Mouse (Mus musculus): ENCODE data around the gene Emp3.
"Not testable (repeated sequence)": the region's sequence is repeated elsewhere in the genome, so short reads cannot be mapped to it uniquely, and the experiment has no call there.

Emp3 gene

GRCm38 (mm10) chr7:45915011-45915410 lies 6.2 kb downstream of the Emp3 start:
- DNase-seq (ENCODE audit: low spot score), result no peak

DNA sequence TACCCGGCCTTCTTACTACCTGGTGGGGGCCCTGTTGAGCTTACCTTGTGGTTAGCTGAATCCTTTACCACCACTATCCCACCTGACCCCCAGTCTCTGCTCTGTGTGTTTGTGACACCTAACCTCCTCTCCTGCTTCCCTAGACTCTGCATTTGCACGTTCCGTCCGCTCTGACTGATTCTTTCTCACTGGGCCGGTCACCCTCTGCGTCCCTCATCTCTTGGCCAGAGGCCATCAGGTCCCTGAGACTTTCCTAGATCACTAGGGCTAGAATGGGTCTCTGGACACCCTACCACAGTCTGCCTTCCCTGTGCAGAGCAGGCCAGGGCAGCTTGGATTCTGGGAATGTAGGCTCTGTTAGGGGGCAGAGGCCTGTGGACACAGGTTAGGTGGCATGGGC lies 7.1 kb downstream of the Emp3 start:
- DNase-seq (ENCODE audit: low spot score), result no peak

- no peak for DNase-seq (ENCODE audit: low spot score)
Measured at GRCm38 (mm10) chr7:45909145-45909544, 12.1 kb downstream of the Emp3 start.

DNA sequence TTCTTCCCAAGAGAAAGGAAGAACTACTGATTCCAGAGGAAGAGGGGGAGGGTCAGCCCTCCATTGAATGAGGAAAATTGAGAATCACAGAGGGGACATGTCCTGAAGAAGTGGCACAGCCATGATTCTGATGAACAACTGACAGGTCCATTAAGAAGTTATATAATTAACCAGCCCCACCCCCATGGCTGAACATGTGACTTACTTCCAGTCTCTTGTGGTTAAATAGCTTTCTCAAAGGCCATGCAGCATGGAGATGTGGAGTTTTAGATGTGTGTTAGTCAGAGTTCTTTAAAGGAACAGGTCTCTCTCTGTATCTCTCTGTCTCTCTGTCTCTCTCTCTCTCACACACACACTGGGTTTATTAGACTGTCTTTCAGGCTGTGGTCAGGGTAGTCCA lies 12.8 kb downstream of the Emp3 start:
- DNase-seq (ENCODE audit: low spot score), result no peak

DNA sequence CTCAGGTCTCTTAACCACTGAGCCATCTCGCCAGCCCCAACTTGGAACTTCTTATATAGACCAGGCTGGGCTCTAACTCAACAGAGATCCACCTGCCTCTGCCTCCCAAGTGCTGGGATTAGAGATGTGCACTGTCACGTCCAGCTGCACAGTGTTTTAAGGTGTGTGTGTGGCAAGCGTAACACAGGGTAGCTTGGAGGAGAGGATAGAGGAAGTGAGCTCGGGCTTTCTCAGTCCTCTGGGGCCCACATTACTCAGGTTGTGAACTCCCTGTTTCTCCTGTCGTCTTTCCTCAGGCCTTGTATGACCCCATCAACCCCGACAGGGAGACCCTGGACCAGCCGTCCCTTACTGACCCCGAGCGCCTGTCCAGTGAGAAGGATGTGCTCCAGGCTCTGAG lies 14.6 kb downstream of the Emp3 start:
- no peak for DNase-seq (ENCODE audit: low spot score)

GRCm38 (mm10) chr7:45902481-45903002 lies 18.7 kb downstream of the Emp3 start:
- DNase-seq (ENCODE audit: low spot score), result no peak

- no peak for DNase-seq (ENCODE audit: low spot score)
Measured at GRCm38 (mm10) chr7:45901562-45901961, 19.6 kb downstream of the Emp3 start.

DNA sequence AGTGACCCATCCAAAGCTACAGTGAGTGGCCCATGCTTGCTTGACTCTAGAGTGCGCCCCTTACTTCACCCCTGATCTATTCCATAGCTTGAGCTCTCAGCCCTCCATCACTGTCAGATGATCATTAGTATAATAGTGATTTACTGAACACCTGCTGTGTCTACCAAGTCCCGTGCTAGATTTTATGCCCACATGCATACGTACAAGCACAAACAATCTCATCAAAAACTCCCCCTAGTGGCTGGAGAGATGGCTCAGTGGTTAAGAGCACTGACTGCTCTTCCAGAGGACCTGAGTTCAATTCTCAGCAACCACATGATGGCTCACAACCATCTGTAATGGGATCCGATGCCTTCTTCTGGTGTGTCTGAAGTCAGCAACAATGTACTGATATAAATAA lies 23.1 kb downstream of the Emp3 start:
- DNase-seq (ENCODE audit: low spot score), result peak; percentile 70

GRCm38 (mm10) chr7:45897258-45897757 lies 23.9 kb downstream of the Emp3 start:
- DNase-seq (ENCODE audit: low spot score), result peak; percentile 30

DNA sequence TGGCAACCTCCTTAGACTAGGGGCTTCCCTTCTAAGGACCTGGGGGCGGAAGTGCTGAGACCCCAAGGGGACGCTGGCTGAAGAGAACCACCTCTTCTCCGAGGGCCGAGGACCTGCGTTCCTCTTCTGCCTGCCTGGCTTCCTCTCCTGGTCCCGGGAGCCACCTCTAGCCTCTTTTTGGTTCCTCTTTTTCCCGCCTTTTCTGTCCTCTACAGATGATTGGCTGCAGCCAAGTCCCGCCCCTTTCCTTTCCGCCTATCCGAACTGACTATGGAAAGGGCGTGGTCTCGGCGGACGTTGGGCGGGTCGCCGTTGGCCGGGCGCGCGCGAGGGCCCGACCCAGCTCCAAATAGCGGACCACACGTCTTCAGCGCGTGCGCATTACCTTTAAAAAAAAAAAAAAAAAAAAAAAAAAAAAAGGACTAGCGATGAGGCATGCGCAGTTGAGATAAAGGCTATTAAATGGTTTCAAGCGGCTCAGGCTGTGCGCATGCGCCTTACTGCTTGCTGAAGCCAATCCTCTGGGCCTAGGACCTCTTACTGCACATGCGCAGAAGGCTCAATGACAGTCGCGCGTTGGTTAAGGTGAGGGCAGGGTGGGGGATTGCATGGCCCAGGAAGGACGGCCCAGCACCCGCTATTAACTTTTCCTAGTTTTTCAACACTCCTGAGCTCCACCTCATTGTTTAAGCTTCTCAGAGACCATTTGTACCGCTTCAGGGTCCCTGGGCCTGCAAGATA lies 24.5 kb downstream of the Emp3 start, which contains the start of the genes Syngr4 and Tmem143:
TSS of gene Syngr4 (minus strand) at position 198 of the 741 bp plus-strand sequence.
TSS of gene Tmem143 (plus strand) at position 425 of the 741 bp plus-strand sequence.
- peak; percentile 96 for DNase-seq (ENCODE audit: low spot score)

- DNase-seq (ENCODE audit: low spot score), result no peak
Measured at GRCm38 (mm10) chr7:45895931-45896516, 25.2 kb downstream of the Emp3 start.

DNA sequence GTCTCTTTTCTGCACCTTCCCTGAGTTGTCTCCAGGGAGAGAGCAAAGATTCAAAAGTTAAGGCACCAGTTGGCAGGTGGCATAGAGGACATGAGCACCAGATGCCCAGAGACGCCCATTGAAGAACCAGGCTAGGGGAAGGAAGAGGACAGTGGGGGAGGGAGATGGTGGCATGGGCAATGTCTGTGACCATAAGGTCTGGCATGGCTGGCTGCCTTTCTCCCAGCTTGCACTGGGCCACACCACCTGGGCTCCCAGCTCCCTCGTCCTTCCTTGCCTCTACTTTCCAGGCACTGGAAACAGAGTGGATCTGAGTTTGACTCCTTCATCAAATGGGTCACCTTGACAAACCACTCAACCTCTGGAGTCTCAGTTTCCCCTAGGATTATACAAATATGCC lies 28.6 kb downstream of the Emp3 start:
- no peak for DNase-seq (ENCODE audit: low spot score)

DNA sequence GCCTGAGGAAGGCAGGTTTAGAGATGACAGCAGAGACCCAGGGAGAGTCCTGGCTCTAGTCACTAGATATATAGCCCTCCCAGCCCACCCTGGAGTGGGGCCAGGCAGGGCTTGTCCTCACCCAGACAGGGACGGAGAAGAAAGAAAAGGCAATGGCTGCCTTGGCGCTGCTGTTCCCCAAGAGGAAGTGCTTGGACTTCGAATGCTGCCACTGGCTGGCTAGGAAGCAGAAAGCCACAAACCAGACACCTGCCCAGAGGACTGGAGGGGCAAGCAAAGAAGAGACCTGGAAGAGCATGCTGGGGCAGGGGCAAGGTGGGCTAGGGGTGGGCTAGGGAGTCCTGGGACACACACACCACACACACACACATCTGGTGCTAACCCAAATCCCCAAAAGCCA lies 34.0 kb downstream of the Emp3 start:
- DNase-seq (ENCODE audit: low spot score), result no peak

DNA sequence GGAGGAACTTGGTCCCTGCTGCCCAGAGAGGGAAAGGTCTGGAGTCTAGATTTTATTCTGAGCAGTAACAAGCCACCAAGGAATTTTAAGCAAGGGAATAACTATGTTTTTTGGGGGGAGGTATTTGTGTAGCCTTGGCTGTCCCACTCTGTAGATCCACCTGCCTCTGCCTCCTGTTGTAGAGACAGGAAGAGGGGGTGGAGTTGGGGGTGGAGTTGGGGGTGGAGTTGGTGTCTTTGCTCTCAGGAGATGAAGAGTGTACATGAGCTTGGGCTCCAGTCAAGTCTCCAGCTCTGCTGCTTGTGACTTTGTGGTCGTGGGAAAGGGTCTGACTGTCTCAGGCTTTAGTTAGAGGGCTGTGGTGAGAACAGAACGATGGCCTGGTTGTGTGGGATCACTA lies 40.2 kb downstream of the Emp3 start:
- no peak for DNase-seq (ENCODE audit: low spot score)

DNA sequence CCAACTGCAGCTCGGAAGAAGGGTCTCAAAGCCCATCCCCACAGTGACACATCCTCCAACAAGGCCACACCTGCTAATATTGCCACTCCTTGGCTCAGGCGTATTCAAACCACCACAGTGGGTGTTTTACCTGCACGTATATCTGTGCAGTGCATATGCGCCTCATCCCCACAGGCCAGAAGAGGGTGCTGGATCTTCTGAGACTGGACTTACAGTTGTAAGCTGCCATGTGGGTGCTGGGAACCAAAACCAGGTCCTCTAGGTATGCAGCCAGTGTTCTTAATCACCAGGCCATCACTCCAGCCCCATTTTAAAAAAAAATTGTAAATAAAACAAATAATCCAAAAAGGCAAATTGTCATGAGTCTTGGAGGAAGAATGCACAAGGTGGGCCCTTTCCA lies 40.7 kb downstream of the Emp3 start:
- DNase-seq (ENCODE audit: low spot score), result no peak

DNA sequence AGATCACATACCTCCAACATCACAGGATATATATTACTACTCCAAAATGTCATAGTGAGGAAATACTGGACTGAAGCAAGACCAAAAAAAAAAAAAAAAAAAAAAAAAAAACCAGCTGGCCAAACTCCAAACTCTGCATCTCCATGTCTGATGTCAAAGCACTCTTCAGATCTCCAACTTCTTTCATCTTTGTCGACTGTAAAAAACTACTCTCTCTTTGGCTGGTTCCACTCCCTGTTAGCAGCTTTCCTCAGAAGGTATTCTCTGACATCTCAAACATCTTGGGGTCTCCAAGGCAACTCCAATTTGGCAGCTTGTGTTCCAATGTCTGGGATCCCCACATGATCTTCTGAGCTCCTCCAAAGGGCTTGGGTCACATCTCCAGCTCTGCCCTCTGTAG lies 42.9 kb downstream of the Emp3 start, which contains the start of gene Grin2d:
TSS of gene Grin2d (minus strand) at position 101 of the 400 bp plus-strand sequence.
- not testable (repeated sequence) for DNase-seq (ENCODE audit: low spot score)

GRCm38 (mm10) chr7:45876895-45877294 lies 44.3 kb downstream of the Emp3 start:
- DNase-seq (ENCODE audit: low spot score), result no peak

DNA sequence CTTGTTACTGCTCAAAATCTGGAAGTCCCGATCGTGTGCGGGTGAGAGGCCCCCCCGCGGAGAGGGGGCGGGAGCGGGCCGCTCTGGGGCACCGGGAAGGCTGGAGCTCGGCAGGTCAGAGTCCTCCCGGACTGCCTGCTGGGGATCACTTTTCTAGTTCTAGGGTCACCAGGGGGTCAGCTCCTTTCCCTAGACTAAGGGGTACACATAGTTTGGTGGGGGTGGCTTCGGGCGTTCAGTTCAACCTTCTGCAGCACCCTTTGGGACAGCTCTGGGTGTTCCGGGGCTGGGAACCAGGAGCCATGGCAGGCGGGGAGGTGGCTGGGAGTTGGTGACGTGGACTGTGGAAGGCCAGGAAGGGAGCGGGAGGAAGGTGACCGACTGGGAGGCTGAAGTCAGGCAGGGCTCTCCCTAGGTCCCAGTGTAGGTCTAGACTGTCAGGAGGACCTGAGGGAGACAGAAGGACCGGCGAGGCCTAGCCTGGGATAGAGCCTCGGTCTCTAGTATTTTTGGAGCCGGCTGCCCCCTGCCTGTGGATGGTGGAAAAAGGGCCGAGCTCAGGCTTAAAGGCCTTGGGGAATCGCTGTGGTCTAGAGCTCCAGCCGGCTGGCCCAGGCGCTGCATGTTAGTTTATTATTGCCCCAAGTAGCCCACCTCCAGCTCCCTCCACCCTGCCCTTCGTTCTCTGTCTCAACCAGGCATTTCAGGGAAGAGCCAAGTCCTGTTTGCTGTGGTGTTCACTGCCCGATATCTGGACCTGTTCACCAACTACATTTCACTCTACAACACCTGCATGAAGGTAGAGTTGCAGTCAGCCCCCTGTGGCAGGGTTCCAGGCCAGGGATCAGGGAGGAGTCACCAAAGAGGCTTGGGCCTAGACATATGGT lies 47.9 kb downstream of the Emp3 start:
- DNase-seq (ENCODE audit: low spot score), result peak; percentile 36

DNA sequence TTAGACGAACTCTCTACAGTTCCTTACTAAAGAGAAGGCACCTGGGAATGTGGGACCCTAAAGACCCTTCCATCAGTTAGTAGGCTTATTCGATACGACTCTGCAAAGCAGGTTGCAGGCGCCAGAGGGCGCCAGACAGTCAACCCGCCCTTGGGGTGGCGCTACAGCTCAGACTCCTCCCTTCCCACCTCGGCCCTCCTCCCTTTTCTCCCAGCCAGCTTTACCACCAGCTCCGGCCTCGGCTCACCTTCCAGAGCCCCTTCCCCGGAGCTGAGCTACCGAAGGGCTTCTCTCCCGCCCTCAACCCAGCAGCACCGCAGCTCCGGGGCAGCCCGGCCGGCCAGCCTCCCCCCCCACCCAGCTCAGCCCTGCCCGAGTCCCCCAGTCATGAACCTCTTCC lies 48.6 kb downstream of the Emp3 start, which contains the start of gene Kdelr1:
TSS of gene Kdelr1 (plus strand) at position 149 of the 400 bp plus-strand sequence.
- DNase-seq (ENCODE audit: low spot score), result peak; percentile 85

DNA sequence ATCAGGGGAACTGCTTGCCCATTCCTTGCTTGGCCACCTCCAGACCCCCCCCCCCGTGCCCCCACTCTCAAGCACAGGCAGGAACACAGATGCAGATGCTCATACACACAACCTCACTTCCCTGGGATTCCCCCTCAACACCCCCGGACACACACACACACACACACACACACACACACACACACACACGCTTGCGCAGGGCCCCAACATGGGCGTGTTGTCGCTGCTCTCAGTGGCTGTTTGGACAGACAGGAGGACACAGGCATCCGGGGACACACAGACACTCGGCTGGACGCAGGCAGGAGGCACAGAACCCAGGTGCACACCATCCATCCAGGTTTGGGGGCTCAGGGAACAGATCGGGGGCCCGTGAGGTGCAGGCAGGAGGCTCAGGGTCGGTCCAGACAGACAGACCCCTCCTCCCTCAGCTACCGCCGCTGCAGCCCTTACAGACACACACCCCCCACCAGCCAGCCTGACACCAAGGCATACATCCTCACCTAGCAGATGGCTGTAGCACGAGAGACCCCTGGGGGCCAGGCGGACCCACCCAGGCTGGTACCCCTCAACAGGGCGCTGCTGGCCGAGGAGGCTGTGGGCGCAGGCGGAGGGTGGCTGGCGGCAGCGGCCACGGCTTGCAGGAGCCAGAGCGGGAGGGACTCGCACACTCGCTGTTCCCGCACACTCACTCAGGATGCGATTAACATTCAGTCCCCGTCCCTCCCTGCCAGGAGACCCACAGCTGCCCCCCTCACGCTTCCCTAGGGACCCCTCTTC lies 50.7 kb downstream of the Emp3 start:
- DNase-seq (ENCODE audit: low spot score), result peak; percentile 45

DNA sequence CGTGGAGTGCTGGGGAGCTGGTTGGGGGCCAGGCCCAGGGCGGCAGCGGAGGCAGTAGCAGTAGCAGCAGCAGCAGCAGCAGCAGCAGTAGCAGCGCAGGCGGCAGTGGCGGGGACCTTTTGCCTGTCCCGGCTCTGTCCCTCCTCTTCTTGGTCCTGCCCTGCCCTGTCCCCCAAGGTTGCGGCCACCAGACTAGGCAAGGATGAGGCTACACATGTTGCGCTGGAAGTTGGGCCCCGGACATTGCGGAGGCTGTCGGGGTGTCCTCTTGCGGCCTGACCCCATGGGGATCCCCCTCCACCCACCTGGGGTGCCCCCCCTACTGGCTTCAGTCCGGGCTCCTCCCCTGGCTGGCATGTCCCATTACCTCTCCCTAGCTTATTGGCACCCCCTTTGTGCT lies 51.4 kb downstream of the Emp3 start:
- DNase-seq (ENCODE audit: low spot score), result peak; percentile 11

All from T-cell, adult 2 months (primary cell).